Mouse (Mus musculus) frontal cortex, adult 2 months (tissue): ENCODE results near the gene Slc12a1. TPM values are rescaled to one million over a fixed set of nuclear protein-coding genes. Genes with fewer than 3 reads are reported as not detected.

Experiments
- DNase-seq, 2 experiments: peaks; one replicate each; pipeline ENCODE4 v3.0.0; 2022; ENCODE audit warnings: low spot score in 1 of 2; ENCODE audit errors: extremely low spot score in 1 of 2
- polyA plus RNA-seq: library from polyadenylated mRNA; depleted of rRNA; stranded (reverse); fragments of >200 nt; gene quantifications from 2 replicates; pipeline ENCODE4 v1.2.3, GENCODE M21; 2012; rRNA removed

Slc12a1 gene
- polyA plus RNA-seq, 1 experiment, result 0.06 TPM

DNA sequence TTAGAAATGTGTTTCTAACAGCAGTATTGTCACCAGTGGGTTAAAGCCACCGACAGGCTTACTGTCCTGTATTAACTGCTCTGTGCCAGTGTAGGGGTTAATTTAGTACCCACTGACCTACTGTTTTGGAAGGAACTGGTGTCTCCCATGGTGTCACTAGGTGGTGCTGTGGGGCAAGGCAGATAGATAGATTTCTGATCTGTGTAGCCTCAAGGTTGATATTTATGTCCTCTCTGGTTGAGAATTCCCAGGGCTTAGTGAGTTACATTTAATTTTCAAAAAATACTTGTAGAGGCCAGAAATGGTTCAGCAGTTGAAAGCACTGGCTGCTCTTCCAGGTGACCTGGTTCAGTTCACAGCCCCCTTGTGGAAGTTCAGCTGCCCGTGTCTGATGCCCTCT, 100.0 kb downstream of the Slc12a1 start:
- DNase-seq, result peak; percentile 14 to 66

DNA sequence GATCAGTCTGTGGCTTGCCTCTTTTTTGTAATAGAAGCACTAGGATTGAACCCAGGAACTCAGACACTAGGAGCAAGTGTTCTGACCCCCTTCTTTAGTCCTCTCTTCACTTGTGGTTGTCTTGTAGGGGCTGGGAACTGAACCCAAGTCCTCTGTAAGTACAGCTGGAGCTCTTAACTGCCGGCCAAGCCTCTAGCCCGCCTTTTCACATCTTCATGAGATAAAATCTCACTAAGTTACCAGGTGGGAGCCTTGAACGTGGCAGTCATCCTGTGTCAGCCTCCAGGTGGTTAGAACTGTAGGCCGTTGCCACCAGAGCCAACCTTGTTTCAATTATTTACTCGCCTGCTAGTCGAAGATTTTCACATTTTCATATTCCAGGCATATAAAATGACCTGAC, 101.4 kb downstream of the Slc12a1 start:
- DNase-seq, result no peak

DNA sequence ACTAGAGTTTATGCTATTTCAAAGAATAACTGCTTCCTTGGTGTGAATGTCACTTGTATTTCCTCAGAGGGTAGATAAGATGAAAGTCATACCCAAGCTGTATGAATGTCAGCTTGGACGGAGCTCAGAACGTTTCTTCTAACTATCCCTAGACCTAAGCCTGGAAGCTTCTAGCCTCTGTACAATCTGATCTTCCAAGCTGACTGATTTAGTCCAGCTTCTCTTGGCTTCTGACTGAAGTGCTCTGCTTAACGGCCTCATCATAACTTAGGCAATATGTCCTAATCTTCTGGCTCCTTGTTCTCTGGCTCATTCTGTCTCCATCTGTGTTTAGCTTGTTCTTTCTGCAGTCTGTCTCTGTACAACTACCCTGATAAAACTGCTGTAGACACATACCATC, 102.3 kb downstream of the Slc12a1 start:
- DNase-seq, result no peak

DNA sequence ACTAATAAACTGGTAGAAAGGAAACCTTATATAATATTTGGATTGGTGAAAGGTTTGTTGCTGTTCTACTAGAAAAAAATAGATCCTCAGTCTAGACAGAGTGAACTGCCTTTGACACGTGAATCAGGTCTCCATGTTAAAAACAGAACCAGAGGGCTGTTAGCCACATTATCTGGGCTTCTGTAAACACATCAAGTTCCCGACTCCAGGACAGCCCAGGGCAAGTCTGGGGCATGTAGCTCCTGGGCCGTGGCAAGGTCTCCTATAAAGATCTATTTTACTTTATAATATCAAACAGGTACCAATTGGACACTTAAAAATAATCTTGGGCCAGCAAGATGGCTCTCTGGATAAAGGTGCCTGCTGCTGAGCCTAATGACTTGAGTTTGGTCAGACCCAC, 103.6 kb downstream of the Slc12a1 start:
- no peak for DNase-seq

DNA sequence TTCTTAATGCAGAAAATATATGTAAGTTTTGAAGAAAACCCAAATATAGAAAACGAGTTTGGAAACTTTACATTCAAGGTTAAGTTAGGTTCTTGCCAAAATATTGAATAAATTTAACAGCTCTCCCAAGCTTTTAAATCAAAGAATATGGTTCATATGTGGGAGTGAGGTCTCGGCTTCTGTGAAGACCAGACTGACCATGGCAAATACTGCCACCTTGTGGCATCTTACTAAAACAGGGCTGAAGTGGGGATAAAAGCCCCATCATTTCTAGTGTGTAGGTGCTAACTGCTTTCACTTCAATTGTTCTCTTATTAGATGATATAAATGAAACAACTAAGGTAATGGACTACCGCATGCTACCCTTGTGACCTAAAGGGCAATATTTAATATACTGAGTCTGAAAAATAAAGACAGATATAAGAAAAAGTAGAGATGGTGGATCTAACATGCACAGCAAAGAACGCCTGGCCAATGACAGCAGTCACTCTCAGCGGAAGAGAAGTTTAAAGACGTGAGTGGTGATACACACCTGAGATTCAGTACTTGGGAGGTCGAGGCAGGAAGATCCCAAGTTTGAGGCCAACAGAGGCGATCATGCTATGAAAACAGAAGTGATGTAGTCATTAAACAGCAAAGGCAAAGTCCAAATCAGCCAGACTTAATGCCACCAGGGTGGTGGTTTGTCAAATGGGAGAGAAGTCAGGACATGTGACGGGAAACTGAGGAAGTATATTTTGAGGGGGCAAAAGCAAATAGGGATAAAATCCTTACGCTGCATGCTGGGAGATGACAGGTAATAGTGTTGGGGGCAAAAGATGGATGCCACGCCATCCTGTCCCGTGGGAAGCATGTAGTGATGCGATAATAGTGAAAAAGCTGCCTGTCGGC, 107.2 kb downstream of the Slc12a1 start:
- peak in 1 of 2 experiments; percentile 48 for DNase-seq

DNA sequence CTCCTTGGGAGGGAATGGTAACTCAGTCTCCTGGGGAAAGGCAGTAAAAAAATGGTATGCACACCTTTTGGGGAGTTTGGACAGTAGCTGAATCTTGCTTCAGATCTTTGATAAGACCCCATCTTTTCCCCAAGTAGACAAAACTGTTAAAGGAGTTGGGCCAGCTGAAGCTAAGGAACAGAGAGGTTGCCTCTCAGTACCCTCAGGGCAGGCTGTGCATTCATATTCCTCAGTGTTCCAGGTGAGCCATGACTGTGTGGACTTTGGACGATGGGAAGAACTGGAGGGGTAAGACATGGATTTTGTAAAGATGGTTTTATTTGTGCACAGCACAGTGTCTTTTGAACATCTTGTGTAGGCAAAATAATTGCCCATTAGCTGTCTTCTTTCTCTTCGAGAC, 108.0 kb downstream of the Slc12a1 start:
- no peak for DNase-seq

DNA sequence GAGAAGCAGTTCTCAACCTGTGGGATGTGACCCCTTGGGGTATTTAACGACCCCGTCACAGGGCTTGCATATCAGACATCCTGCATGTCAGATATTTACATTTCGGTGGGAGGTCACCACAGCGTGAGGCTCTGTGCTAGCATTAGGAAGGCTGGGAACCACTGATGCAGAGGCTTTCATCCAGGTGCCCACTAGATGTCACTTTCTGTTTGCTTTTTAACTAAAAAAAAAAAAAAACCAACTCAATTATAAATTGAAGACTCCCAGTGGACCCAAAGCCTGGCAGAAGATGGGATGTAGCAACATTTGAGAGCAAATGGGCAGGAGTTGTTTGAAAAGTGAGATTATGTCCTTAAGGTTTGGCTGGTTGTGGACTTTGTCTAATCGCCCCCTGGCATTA, 110.8 kb downstream of the Slc12a1 start:
- peak in 1 of 2 experiments; percentile 37 for DNase-seq

DNA sequence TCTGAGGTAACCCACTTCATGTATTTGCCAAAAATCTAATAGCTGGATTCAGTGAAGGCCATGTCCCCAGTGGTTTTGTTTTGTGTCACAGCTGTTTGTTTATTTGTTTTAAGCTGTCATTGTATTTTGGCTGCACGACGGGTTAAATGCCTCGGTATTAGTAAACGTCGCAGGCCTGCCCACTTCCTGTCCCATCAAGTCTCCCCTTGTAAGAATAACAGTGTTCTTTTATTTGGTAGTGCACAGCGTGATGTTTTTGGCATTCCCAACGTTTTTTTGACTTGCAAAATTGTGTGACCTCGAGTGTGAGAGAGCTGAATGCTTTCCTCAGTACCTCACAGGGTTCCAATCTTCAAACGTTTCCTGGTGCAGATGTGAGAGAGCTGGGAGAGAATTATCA, 111.4 kb downstream of the Slc12a1 start:
- DNase-seq, result no peak

DNA sequence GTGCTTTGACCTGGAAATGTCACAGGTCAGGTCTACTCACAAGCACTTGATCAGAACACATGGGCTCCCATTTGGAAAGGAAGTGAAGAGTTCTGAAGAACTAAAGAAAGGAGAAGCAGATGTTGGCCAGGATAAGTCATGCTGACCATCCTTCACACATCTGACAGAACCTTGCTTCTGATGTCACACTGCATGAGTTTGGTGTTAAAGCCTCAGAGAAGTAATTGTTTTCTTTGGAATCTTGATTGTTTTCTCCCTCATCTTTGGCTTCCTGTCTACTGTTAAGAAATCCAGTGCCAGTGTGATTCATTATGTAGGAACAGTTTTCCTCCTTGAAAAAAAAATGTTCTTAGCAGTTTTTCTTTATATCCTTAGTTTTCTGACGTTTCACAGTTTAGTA, 116.6 kb downstream of the Slc12a1 start:
- no peak for DNase-seq

DNA sequence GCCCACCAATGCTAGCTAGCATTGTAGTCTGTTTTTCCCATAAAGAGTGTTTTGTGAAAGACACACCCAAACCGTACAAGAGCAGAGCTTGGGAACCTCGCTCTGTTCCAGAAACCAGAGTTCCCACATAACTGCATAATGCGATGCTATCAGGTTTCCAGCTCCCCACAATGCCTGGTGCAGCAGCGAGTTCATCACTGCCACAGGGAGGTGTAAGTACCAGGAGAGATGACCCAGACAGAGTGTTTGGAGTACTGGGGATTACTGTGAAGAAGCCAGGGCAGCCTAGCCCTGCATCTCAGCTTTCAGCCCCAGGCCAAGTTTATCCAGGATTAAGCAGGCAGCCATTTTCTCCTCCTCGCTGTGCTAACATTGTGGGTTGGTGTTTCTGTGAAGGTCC, 123.3 kb downstream of the Slc12a1 start:
- no peak for DNase-seq

DNA sequence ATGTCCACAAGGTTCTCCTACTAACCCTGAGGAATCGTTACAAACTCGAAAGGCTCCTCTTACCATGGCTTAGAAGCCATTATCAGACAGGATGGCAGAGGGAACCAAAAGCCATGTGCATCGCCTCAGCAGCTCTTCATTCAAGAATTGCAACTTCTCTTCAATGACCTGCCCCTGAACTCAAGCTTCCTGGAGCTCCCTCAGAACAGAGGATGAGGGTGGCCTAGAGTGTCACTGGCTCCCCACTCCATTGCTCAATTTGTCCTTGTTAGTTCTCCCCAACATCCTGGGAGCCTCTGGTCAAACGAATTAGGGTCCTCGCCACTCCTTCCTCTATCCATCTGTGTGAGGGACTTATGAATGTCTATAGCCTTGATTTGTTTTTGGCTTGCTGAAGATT, 124.4 kb downstream of the Slc12a1 start:
- DNase-seq, result no peak

DNA sequence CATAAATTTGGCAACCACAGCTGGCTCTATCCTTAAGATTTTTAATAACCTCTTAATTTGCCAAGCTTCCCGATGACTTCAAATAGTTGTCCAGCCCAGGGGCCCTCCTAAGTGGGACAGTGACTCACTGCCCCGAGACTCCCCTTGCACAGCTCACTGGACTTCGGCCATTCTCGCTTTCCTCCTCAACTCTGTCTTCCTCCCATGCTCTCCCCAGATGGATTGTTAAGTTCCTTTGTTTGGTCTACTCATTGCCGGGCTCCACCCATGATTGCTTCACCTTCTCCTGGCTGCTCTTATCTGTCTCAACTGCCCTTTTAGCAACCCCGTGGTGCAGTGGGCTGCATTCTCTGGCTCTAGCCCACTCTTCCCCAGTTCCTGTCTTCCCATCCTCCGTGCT, 126.2 kb downstream of the Slc12a1 start:
- DNase-seq, result no peak

Other genes starting within 250 kb of the Slc12a1 start
- 0.78 and 1.1 TPM in 2 replicates for gene Slc24a5, start 84.4 kb upstream of the Slc12a1 start, polyA plus RNA-seq
- gene Myef2, start 28.8 kb upstream of the Slc12a1 start, polyA plus RNA-seq, result 88.2 and 97.5 TPM in 2 replicates
- gene Ctxn2, start 15.8 kb upstream of the Slc12a1 start, polyA plus RNA-seq, result 5.7 and 6.9 TPM in 2 replicates
- gene Dut, start 94.7 kb downstream of the Slc12a1 start, polyA plus RNA-seq, result 34.9 and 38.6 TPM in 2 replicates